Mouse (Mus musculus): ENCODE data around the gene Phactr1.

- no peak for TF ChIP-seq TAL1 (IDR thresholded peaks at IDR 0.05; ENCODE audit: low read length)
- TF ChIP-seq GATA1 (IDR thresholded peaks at IDR 0.05; ENCODE audit: low read length) = no peak
These were observed 452.4 kb downstream of the Phactr1 start for GRCm38 (mm10) chr13:43132859-43133258.

Measured in erythroblast, embryonic 14.5 days (primary cell).